Mouse (Mus musculus) hindbrain, embryonic 12.5 days (tissue): Measurements from ENCODE around the gene Jade1. TPM values are rescaled to one million over a fixed set of nuclear protein-coding genes. Genes with fewer than 3 reads are reported as not detected.
A peak's percentile ranks its signal among the peaks of the same experiment; 100 is the strongest.

Experiments
- ATAC-seq: fragments of 200-750 bp; cut with Nextera tagmentation; 2 replicates; pipeline ENCODE4 v1.8.0; 2017; ENCODE audit warnings: moderate TSS enrichment; ENCODE audit not compliant: low FRiP score
- H3K27ac ChIP-seq: fragments of 300-500 bp; sonication (generic); 2 replicates; pipeline ENCODE4 v1.5.1; 2016; ENCODE audit warnings: mild to moderate bottlenecking
- H3K27me3 ChIP-seq: fragments of 300-500 bp; sonication (generic); 2 replicates; pipeline ENCODE4 v1.6.1; 2016; ENCODE audit warnings: mild to moderate bottlenecking
- H3K36me3 ChIP-seq: fragments of 300-500 bp; sonication (generic); 2 replicates; pipeline ENCODE4 v1.6.1; 2016; ENCODE audit warnings: mild to moderate bottlenecking
- H3K4me1 ChIP-seq: fragments of 300-500 bp; sonication (generic); 2 replicates; pipeline ENCODE4 v1.6.1; 2016
- H3K4me2 ChIP-seq: fragments of 300-500 bp; sonication (generic); replicated peaks from 2 replicates; pipeline ENCODE4 v1.6.1; 2016; ENCODE audit warnings: mild to moderate bottlenecking
- H3K4me3 ChIP-seq: fragments of 300-500 bp; sonication (generic); 2 replicates; pipeline ENCODE4 v1.5.1; 2016; ENCODE audit warnings: mild to moderate bottlenecking
- H3K9ac ChIP-seq: fragments of 300-500 bp; sonication (generic); 2 replicates; pipeline ENCODE4 v1.6.1; 2016; ENCODE audit warnings: mild to moderate bottlenecking, moderate library complexity
- H3K9me3 ChIP-seq: fragments of 300-500 bp; sonication (generic); replicated peaks from 2 replicates; pipeline ENCODE4 v1.6.1; 2016; ENCODE audit warnings: mild to moderate bottlenecking
- WGBS: fragments of 180-500 bp; shearing (Covaris S2); methylation state at CpG from one replicate; pipeline ENCODE4 v1.1.7; 2016; 5-methylcytosine and 5-hydroxymethylcytosine counted together
- polyA plus RNA-seq: library from polyadenylated mRNA; unstranded; fragments of >200 nt; fragmentation: Nextera tagmentation; extraction: Ambion mirVana; gene quantifications from 2 replicates; pipeline ENCODE4 v1.2.1, GENCODE M21; 2016

The Jade1 gene
- polyA plus RNA-seq, 1 experiment from 2014 or later = 16.0 TPM

DNA sequence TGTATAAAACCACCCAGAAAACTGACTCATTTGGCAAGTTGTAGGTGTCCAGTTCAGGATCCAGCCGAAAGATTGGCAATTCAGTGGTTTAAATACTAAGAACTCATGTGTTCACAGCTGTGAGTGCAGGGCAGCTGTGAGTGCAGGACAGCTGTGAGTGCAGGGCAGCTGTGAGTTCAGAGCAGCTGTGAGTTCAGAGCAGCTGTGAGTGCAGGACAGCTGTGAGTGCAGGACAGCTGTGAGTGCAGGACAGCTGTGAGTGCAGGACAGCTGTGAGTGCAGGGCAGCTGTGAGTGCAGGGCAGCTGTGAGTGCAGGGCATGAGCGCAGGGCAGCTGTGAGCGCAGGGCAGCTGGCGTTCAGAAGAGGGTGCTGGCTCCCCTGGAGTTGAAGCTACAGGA lies 39.5 kb downstream of the Jade1 start:
- H3K4me3 ChIP-seq = no peak overlapping the region
- H3K9ac ChIP-seq = no peak overlapping the region
- H3K4me1 ChIP-seq = no peaks in the 10 kb centered on the region
- no peaks in the 10 kb centered on the region for H3K27me3 ChIP-seq
- no peak overlapping the region for H3K27ac ChIP-seq
- peaks cover 47% of the 10 kb centered on the region for H3K36me3 ChIP-seq
- H3K9me3 ChIP-seq = no peaks in the 10 kb centered on the region
- 96% methylated on average over 4 of the region's 4 CpGs for WGBS
- ATAC-seq = no peak
- H3K4me2 ChIP-seq = no peak overlapping the region

- no peaks in the 10 kb centered on the region for H3K9me3 ChIP-seq
- 94% methylated on average over 8 of the region's 8 CpGs for WGBS
- H3K4me1 ChIP-seq = no peaks in the 10 kb centered on the region
- ATAC-seq = no peak
- H3K4me3 ChIP-seq = no peak overlapping the region
- H3K27ac ChIP-seq = no peak overlapping the region
- H3K4me2 ChIP-seq = no peak overlapping the region
- H3K9ac ChIP-seq = no peak overlapping the region
- H3K36me3 ChIP-seq = peaks cover 36% of the 10 kb centered on the region
- H3K27me3 ChIP-seq = no peaks in the 10 kb centered on the region
These were observed 41.5 kb downstream of the Jade1 start for GRCm38 (mm10) chr3:41597036-41597435.

GRCm38 (mm10) chr3:41598412-41598811 lies 42.9 kb downstream of the Jade1 start:
- no peak for ATAC-seq
- Histone ChIP-seq H3K36me3 (peaks cover 36% of the 10 kb centered on the region), H3K9me3 (no peaks in the 10 kb centered on the region), H3K4me3 (no peak overlapping the region), H3K27ac (no peak overlapping the region), H3K4me1 (peaks cover 5% of the 10 kb centered on the region), H3K27me3 (no peaks in the 10 kb centered on the region), H3K4me2 (no peak overlapping the region), H3K9ac (no peak overlapping the region)
- WGBS = 81% methylated on average over 9 of the region's 9 CpGs

DNA sequence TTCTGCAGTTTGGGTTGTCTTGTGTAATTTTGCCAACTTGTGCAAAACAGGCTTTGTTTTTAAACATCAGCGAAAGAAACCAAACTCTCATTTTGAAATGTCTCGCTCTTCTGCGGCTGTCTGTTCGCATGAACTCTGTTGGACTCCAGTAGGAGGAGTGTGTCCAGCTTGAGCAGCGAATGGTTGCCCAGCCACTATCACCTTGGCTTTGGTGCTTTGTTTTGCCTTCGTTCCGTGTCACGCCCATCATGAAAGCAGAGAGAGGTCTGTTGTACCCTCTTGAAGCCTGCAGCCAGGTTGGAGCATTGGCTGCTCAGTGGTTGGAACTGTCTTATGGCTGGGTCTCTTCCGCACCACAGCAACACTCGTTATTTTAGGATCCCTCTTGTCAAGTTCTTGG lies 43.7 kb downstream of the Jade1 start:
- Histone ChIP-seq H3K4me2 (no peak overlapping the region), H3K9me3 (no peaks in the 10 kb centered on the region), H3K27me3 (no peaks in the 10 kb centered on the region), H3K4me1 (peaks cover 12% of the 10 kb centered on the region), H3K4me3 (no peak overlapping the region), H3K27ac (no peak overlapping the region), H3K9ac (no peak overlapping the region), H3K36me3 (peaks cover 28% of the 10 kb centered on the region)
- no peak for ATAC-seq
- WGBS = 94% methylated on average over 10 of the region's 10 CpGs

DNA sequence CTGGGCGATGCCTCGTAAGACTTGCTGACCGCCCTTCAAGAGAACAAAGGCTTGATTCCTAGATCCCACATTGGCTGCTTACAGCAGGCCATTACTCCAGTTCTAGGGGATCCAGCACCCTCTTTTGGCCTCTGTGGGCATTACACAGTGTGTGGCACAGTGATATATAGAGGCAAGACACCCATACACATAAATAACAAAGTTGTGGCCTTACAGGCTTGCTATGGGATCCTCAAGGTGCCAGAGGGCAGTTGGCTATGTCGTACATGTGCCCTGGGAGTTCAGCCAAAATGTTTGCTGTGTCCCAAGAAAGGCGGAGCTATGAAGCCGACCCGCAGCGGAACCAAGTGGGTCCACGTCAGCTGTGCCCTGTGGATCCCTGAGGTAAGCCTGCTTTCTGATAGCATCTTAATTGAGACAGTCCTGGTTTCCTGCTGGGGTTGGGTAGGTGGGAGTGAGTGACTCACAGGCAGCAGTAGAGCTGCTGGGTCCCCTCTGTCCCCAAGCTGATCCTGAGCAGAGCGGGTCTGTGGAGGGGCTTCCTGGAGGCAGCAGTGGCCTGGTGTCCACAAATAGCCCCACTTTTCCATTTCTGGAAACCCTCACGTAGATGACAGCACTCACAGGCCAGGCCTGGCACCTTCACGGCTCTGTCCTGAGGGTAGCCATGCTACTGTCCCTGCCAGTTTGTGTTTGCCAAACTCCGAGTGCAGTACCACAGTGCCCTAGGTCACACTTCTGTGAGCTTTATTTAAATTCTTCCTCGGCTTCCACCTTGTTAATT lies 44.5 kb downstream of the Jade1 start:
- Histone ChIP-seq H3K4me3 (no peak overlapping the region), H3K36me3 (peaks cover 27% of the 10 kb centered on the region), H3K4me2 (no peak overlapping the region), H3K4me1 (peaks cover 12% of the 10 kb centered on the region), H3K9me3 (no peaks in the 10 kb centered on the region), H3K9ac (no peak overlapping the region), H3K27me3 (no peaks in the 10 kb centered on the region), H3K27ac (no peak overlapping the region)
- ATAC-seq = peak; percentile 49
- 85% methylated on average over 14 of the region's 14 CpGs for WGBS

DNA sequence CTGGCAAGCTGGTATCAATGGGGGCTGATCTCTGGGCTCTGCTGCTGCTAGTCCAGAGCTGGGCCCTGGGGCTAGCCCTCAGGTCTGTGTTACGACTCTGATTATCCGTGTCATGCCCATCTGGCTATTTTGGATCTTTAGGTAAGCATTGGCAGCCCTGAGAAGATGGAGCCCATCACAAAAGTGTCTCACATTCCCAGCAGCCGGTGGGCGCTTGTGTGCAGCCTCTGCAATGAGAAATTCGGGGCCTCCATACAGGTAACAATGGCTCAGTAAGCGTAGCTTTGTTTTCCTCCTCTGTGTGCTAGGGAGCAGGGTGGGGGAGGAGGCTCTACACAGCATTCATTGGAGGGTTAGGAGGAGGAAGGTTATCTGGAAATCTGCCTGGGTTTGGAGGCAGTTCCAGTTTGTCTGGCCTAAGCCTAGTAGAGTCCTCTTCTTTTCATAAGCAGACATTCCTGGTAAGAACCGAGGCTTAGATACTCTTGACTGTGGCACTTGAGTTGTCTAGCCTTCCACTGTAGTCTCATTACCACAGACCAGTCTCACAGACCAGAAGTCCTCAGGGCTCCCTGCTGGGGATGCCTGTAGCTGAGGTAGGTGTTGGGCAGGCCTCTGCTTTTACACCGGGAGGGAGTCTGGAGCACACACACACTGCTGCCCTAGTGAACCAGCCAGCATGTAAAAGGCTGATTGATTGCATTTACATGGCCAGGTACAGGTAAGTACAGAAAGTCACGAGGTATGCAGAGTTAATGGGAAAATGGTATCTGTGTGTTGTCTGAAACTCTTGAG lies 45.9 kb downstream of the Jade1 start:
- H3K4me2 ChIP-seq = no peak overlapping the region
- H3K27ac ChIP-seq = no peak overlapping the region
- peaks cover 18% of the 10 kb centered on the region for H3K4me1 ChIP-seq
- H3K9me3 ChIP-seq = no peaks in the 10 kb centered on the region
- H3K27me3 ChIP-seq = no peaks in the 10 kb centered on the region
- no peak overlapping the region for H3K9ac ChIP-seq
- 78% methylated on average over 9 of the region's 9 CpGs for WGBS
- H3K4me3 ChIP-seq = no peak overlapping the region
- no peak for ATAC-seq
- peaks cover 27% of the 10 kb centered on the region for H3K36me3 ChIP-seq

- H3K4me3 ChIP-seq = no peak overlapping the region
- no peaks in the 10 kb centered on the region for H3K9me3 ChIP-seq
- ATAC-seq = no peak
- no peak overlapping the region for H3K4me2 ChIP-seq
- H3K27ac ChIP-seq = 0 out of 2 replicates have a peak overlapping the region, but pooled peaks have one; percentile 24
- peaks cover 20% of the 10 kb centered on the region for H3K36me3 ChIP-seq
- 68% methylated on average over 10 of the region's 10 CpGs for WGBS
- no peak overlapping the region for H3K9ac ChIP-seq
- H3K27me3 ChIP-seq = no peaks in the 10 kb centered on the region
- peaks cover 18% of the 10 kb centered on the region for H3K4me1 ChIP-seq
These were observed 47.4 kb downstream of the Jade1 start for GRCm38 (mm10) chr3:41602933-41603332.

DNA sequence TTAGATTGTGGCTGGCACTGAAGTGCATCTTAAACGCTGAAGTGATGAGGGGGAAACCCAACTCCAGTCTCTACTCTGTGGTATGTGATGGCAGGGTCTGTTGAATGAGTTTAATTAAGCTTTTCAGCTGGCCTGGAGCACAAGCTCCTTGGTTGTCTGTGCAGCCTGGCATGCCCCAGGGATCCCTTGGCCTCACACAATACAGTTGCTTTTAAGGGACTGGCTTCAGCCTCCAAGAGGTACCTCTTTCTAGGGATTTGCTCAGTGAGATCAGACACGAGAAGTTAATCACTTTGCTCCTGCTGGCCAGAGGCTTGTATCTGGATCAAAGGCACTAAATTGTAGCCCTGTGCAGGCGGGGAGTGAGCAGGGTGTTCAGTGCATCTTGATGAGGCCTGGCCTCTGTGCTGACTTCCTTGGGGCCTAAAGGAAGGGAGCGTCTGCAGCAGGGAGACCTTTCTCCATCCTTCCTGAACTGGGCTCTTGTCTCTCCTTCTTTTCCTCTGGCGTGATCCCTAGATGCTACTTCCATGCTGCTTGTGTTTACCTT lies 48.0 kb downstream of the Jade1 start:
- ATAC-seq = no peak
- Histone ChIP-seq H3K9ac (no peak overlapping the region), H3K36me3 (peaks cover 17% of the 10 kb centered on the region), H3K4me3 (no peak overlapping the region), H3K27me3 (no peaks in the 10 kb centered on the region), H3K9me3 (no peaks in the 10 kb centered on the region), H3K27ac (peak overlapping the region; percentile 45), H3K4me1 (peaks cover 18% of the 10 kb centered on the region), H3K4me2 (no peak overlapping the region)
- 67% methylated on average over 5 of the region's 5 CpGs for WGBS

DNA sequence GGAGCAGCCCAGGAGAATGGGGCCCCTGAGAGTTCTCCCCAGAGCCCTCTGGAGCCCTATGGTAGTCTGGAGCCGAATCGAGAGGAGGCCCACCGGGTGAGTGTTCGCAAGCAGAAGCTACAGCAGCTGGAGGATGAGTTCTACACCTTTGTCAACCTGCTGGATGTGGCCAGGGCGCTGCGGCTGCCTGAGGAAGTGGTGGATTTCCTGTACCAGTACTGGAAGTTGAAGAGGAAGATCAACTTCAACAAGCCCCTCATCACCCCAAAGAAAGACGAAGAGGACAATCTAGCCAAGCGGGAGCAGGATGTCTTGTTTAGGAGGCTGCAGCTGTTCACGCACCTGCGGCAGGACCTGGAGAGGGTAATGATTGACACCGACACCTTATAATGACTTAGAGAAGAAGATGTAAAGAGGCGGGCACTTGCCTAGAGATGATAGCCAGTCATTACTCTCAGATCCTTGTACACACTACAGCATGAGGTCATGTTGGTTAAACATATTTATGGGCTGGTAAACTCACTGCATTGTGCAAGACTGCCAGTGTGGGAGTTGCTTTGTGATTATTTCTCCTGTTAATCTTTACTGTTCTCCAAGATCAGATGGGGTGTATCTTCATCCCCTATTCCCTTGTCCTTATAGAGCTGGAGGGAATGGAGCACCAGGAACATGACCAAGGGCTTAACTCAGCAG lies 49.2 kb downstream of the Jade1 start:
- no peak overlapping the region for H3K4me3 ChIP-seq
- H3K9me3 ChIP-seq = no peaks in the 10 kb centered on the region
- no peaks in the 10 kb centered on the region for H3K27me3 ChIP-seq
- WGBS = 93% methylated on average over 12 of the region's 12 CpGs
- no peak for ATAC-seq
- no peak overlapping the region for H3K9ac ChIP-seq
- H3K27ac ChIP-seq = no peak overlapping the region
- H3K36me3 ChIP-seq = peaks cover 13% of the 10 kb centered on the region
- H3K4me1 ChIP-seq = peaks cover 18% of the 10 kb centered on the region
- no peak overlapping the region for H3K4me2 ChIP-seq

- no peak overlapping the region for H3K9ac ChIP-seq
- ATAC-seq = peak; percentile 60
- H3K9me3 ChIP-seq = no peaks in the 10 kb centered on the region
- no peak overlapping the region for H3K4me3 ChIP-seq
- H3K4me2 ChIP-seq = no peak overlapping the region
- 86% methylated on average over 13 of the region's 13 CpGs for WGBS
- H3K4me1 ChIP-seq = peaks cover 18% of the 10 kb centered on the region
- H3K36me3 ChIP-seq = peaks cover 22% of the 10 kb centered on the region
- H3K27me3 ChIP-seq = no peaks in the 10 kb centered on the region
- H3K27ac ChIP-seq = no peak overlapping the region
These were observed 50.2 kb downstream of the Jade1 start for GRCm38 (mm10) chr3:41605601-41606329.

- H3K36me3 ChIP-seq = peaks cover 27% of the 10 kb centered on the region
- WGBS = 84% methylated on average over 4 of the region's 4 CpGs
- no peak overlapping the region for H3K9ac ChIP-seq
- no peaks in the 10 kb centered on the region for H3K27me3 ChIP-seq
- no peak overlapping the region for H3K27ac ChIP-seq
- no peak overlapping the region for H3K4me3 ChIP-seq
- H3K4me2 ChIP-seq = no peak overlapping the region
- ATAC-seq = no peak
- H3K9me3 ChIP-seq = no peaks in the 10 kb centered on the region
- peaks cover 18% of the 10 kb centered on the region for H3K4me1 ChIP-seq
These were observed 50.8 kb downstream of the Jade1 start for GRCm38 (mm10) chr3:41606330-41606664.

DNA sequence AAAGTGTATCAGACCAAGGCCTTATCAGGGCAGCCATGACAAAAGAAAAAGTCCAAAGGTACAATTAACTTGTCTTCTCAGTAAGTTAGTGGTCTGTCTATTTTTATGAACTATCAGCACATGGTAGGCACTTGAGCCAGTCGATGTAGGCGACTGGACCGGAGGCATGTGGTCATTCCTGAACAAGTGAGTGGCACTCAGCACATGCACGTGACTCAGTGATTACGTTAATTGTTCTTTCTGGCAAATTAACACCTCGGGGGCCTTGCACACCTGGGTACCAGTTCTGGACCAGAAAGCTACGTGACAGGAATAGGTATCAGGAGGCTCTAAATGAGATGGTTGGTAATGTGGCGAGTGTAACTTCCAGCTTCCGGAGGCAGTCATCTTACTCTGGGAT lies 51.5 kb downstream of the Jade1 start:
- peaks cover 34% of the 10 kb centered on the region for H3K36me3 ChIP-seq
- H3K27ac ChIP-seq = no peak overlapping the region
- 82% methylated on average over 9 of the region's 9 CpGs for WGBS
- no peak overlapping the region for H3K4me2 ChIP-seq
- no peaks in the 10 kb centered on the region for H3K9me3 ChIP-seq
- no peak overlapping the region for H3K9ac ChIP-seq
- no peak overlapping the region for H3K4me3 ChIP-seq
- no peaks in the 10 kb centered on the region for H3K27me3 ChIP-seq
- peaks cover 18% of the 10 kb centered on the region for H3K4me1 ChIP-seq
- no peak for ATAC-seq
